Mouse (Mus musculus): Measurements from ENCODE around the gene Wfdc1.

DNA sequence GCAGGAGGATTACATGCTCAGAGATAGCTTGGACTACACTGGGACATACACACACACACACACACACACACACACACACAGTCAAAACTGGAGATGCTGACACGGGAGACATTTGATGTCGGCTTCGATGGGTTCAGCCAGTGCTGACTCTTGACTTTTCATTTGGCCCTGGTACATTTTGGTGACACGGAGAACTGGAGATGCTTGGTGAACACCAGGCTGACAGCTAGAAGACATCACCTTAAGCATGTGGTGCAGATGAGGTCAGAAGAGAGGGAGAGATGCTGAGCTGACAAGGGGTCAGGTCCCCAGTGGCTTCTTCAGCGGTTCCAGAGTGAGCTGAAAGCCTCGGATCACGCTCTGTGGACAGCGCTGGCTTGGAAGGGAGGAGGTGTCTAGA is 43.1 kb upstream of the Wfdc1 start:
- TF ChIP-seq RAD21 (IDR thresholded peaks at IDR 0.05; ENCODE audit: low read depth, low read length) = no peak
- no peak for TF ChIP-seq POLR2A (IDR thresholded peaks at IDR 0.05; ENCODE audit: low read depth, low read length)
- TF ChIP-seq USF1 (IDR thresholded peaks at IDR 0.05; ENCODE audit: low read depth, low read length) = no peak
- TF ChIP-seq CTCF (conservative IDR thresholded peaks at IDR 0.05 in 1 of 2, IDR thresholded peaks at IDR 0.05 in 1 of 2; ENCODE audit: low read depth in 2 of 2, low read length in 2 of 2) = no peak
- TF ChIP-seq JUND (conservative IDR thresholded peaks at IDR 0.05; ENCODE audit: low read depth, low read length) = no peak
- no peak for TF ChIP-seq MAFK (IDR thresholded peaks at IDR 0.05; ENCODE audit: insufficient replicate concordance, low read length)
